Mouse (Mus musculus): ENCODE results near the gene Slc15a5.

Gene Slc15a5

GRCm38 (mm10) chr6:138072110-138072962, 7.4 kb downstream of the Slc15a5 start:
- peak; percentile 56; the same call in 1 of the 2 replicates for TF ChIP-seq GATA4 (IDR thresholded peaks at IDR 0.05; ENCODE audit: insufficient replicate concordance, low read length)

GRCm38 (mm10) chr6:138071505-138072107, 8.1 kb downstream of the Slc15a5 start:
- TF ChIP-seq GATA4 (IDR thresholded peaks at IDR 0.05; ENCODE audit: insufficient replicate concordance, low read length): no peak

- TF ChIP-seq GATA4 (IDR thresholded peaks at IDR 0.05; ENCODE audit: insufficient replicate concordance, low read length): no peak
These were observed 8.8 kb downstream of the Slc15a5 start for GRCm38 (mm10) chr6:138070720-138071504.

- no peak for TF ChIP-seq GATA4 (IDR thresholded peaks at IDR 0.05; ENCODE audit: insufficient replicate concordance, low read length)
These were observed 9.8 kb downstream of the Slc15a5 start for GRCm38 (mm10) chr6:138069921-138070320.

GRCm38 (mm10) chr6:138055572-138055971, 24.1 kb downstream of the Slc15a5 start:
- TF ChIP-seq GATA4 (IDR thresholded peaks at IDR 0.05; ENCODE audit: insufficient replicate concordance, low read length): no peak

GRCm38 (mm10) chr6:138054956-138055355, 24.8 kb downstream of the Slc15a5 start:
- no peak for TF ChIP-seq GATA4 (IDR thresholded peaks at IDR 0.05; ENCODE audit: insufficient replicate concordance, low read length)

GRCm38 (mm10) chr6:138054166-138054565, 25.6 kb downstream of the Slc15a5 start:
- TF ChIP-seq GATA4 (IDR thresholded peaks at IDR 0.05; ENCODE audit: insufficient replicate concordance, low read length): no peak

- no peak for TF ChIP-seq GATA4 (IDR thresholded peaks at IDR 0.05; ENCODE audit: insufficient replicate concordance, low read length)
These were observed 26.0 kb downstream of the Slc15a5 start for GRCm38 (mm10) chr6:138053686-138054085.

- TF ChIP-seq GATA4 (IDR thresholded peaks at IDR 0.05; ENCODE audit: insufficient replicate concordance, low read length): no peak
These were observed 34.4 kb downstream of the Slc15a5 start for GRCm38 (mm10) chr6:138045364-138045763.

- no peak for TF ChIP-seq GATA4 (IDR thresholded peaks at IDR 0.05; ENCODE audit: insufficient replicate concordance, low read length)
These were observed 36.8 kb downstream of the Slc15a5 start for GRCm38 (mm10) chr6:138042891-138043290.

- no peak for TF ChIP-seq GATA4 (IDR thresholded peaks at IDR 0.05; ENCODE audit: insufficient replicate concordance, low read length)
These were observed 37.9 kb downstream of the Slc15a5 start for GRCm38 (mm10) chr6:138041865-138042264.

- no peak for TF ChIP-seq GATA4 (IDR thresholded peaks at IDR 0.05; ENCODE audit: insufficient replicate concordance, low read length)
These were observed 42.1 kb downstream of the Slc15a5 start for GRCm38 (mm10) chr6:138037587-138037986.

GRCm38 (mm10) chr6:138036891-138037290, 42.8 kb downstream of the Slc15a5 start:
- no peak for TF ChIP-seq GATA4 (IDR thresholded peaks at IDR 0.05; ENCODE audit: insufficient replicate concordance, low read length)

GRCm38 (mm10) chr6:138016898-138017297, 62.8 kb downstream of the Slc15a5 start:
- no peak for TF ChIP-seq GATA4 (IDR thresholded peaks at IDR 0.05; ENCODE audit: insufficient replicate concordance, low read length)

GRCm38 (mm10) chr6:138014976-138015674, 64.6 kb downstream of the Slc15a5 start:
- TF ChIP-seq GATA4 (IDR thresholded peaks at IDR 0.05; ENCODE audit: insufficient replicate concordance, low read length): no peak
